Mouse (Mus musculus) olfactory bulb, adult 2 months (tissue): ENCODE results near the gene Sgms1.

ENCODE experiments used
- CTCF ChIP-seq: fragments of 200-500 bp; IDR thresholded peaks from 2 replicates; pipeline ENCODE4 v1.5.1; 2012; ENCODE audit warnings: low read depth, mild to moderate bottlenecking, low read length, moderate library complexity; ENCODE audit not compliant: insufficient read depth
- POLR2A ChIP-seq: fragments of 200-500 bp; IDR thresholded peaks from 2 replicates; pipeline ENCODE4 v1.6.1; 2012; ENCODE audit warnings: mild to moderate bottlenecking, low read depth, low read length, moderate library complexity; ENCODE audit not compliant: insufficient read depth

- TF ChIP-seq CTCF (no peak), POLR2A (no peak)
These were observed 42.0 kb downstream of the Sgms1 start for GRCm38 (mm10) chr19:32347491-32347890.
